Mouse (Mus musculus): ENCODE data around the gene Dnal1. TPM values are rescaled to one million over a fixed set of nuclear protein-coding genes. Genes with fewer than 3 reads are reported as not detected.

Gene Dnal1
- polyA plus RNA-seq, 1 experiment from 2014 or later, result 4.0 TPM

- no peak overlapping the region for H3K27ac ChIP-seq (ENCODE audit: low read length)
- H3K36me3 ChIP-seq (ENCODE audit: control insufficient read depth, insufficient read depth), result no peaks in the 10 kb centered on the region
- H3K4me3 ChIP-seq (ENCODE audit: low read length), result no peak overlapping the region
- no peak overlapping the region for H3K4me2 ChIP-seq (ENCODE audit: low read depth, low read length)
- H3K9me3 ChIP-seq (replicated peaks; ENCODE audit: control insufficient read depth, low read length), result no peaks in the 10 kb centered on the region
- no peak for ATAC-seq (replicated peaks; ENCODE audit: extremely low read depth, insufficient read depth, low FRiP score)
- H3K4me1 ChIP-seq (ENCODE audit: control insufficient read depth, insufficient read depth, low read length), result peaks cover 7% of the 10 kb centered on the region
- H3K9ac ChIP-seq (ENCODE audit: low read length), result no peak overlapping the region
- no peaks in the 10 kb centered on the region for H3K27me3 ChIP-seq (ENCODE audit: control insufficient read depth, insufficient read depth, low read length)
- 87% methylated on average over 4 of the region's 4 CpGs for WGBS
These were observed 3.4 kb upstream of the Dnal1 start for GRCm38 (mm10) chr12:84110814-84111213.

- Histone ChIP-seq H3K9ac (ENCODE audit: low read length) (peak overlapping the region; percentile 41; the same call in 1 of the 2 replicates), H3K4me3 (ENCODE audit: low read length) (peak overlapping the region; percentile 70)
These were observed 490 bp upstream of the Dnal1 start for GRCm38 (mm10) chr12:84113676-84114075.

GRCm38 (mm10) chr12:84119584-84119983 lies 5.4 kb downstream of the Dnal1 start:
- Histone ChIP-seq H3K4me3 (ENCODE audit: low read length) (no peak overlapping the region), H3K36me3 (ENCODE audit: control insufficient read depth, insufficient read depth) (no peaks in the 10 kb centered on the region), H3K4me1 (ENCODE audit: control insufficient read depth, insufficient read depth, low read length) (peaks cover 7% of the 10 kb centered on the region), H3K27ac (ENCODE audit: low read length) (no peak overlapping the region), H3K9me3 (replicated peaks; ENCODE audit: control insufficient read depth, low read length) (no peaks in the 10 kb centered on the region), H3K9ac (ENCODE audit: low read length) (no peak overlapping the region), H3K4me2 (ENCODE audit: low read depth, low read length) (no peak overlapping the region), H3K27me3 (ENCODE audit: control insufficient read depth, insufficient read depth, low read length) (no peaks in the 10 kb centered on the region)
- WGBS, result 92% methylated on average over 5 of the region's 5 CpGs
- ATAC-seq (replicated peaks; ENCODE audit: extremely low read depth, insufficient read depth, low FRiP score), result no peak

More at GRCm38 (mm10) chr12:84113676-84114075, 490 bp upstream of the Dnal1 start:
- no peak overlapping the region for H3K27ac ChIP-seq (ENCODE audit: low read length)
- WGBS, result 38% methylated on average over 6 of the region's 6 CpGs
- peaks cover 7% of the 10 kb centered on the region for H3K4me1 ChIP-seq (ENCODE audit: control insufficient read depth, insufficient read depth, low read length)
- H3K9me3 ChIP-seq (replicated peaks; ENCODE audit: control insufficient read depth, low read length), result no peaks in the 10 kb centered on the region
- H3K4me2 ChIP-seq (ENCODE audit: low read depth, low read length), result peak overlapping the region; percentile 85
- no peaks in the 10 kb centered on the region for H3K27me3 ChIP-seq (ENCODE audit: control insufficient read depth, insufficient read depth, low read length)
- no peaks in the 10 kb centered on the region for H3K36me3 ChIP-seq (ENCODE audit: control insufficient read depth, insufficient read depth)
- no peak for ATAC-seq (replicated peaks; ENCODE audit: extremely low read depth, insufficient read depth, low FRiP score)

GRCm38 (mm10) chr12:84125892-84126291 lies 11.7 kb downstream of the Dnal1 start:
- 73% methylated on average over 12 of the region's 12 CpGs for WGBS
- no peak for ATAC-seq (replicated peaks; ENCODE audit: extremely low read depth, insufficient read depth, low FRiP score)
- no peak overlapping the region for H3K4me2 ChIP-seq (ENCODE audit: low read depth, low read length)
- no peak overlapping the region for H3K9ac ChIP-seq (ENCODE audit: low read length)
- no peak overlapping the region for H3K27ac ChIP-seq (ENCODE audit: low read length)
- H3K36me3 ChIP-seq (ENCODE audit: control insufficient read depth, insufficient read depth), result no peaks in the 10 kb centered on the region
- H3K4me3 ChIP-seq (ENCODE audit: low read length), result no peak overlapping the region
- H3K9me3 ChIP-seq (replicated peaks; ENCODE audit: control insufficient read depth, low read length), result no peaks in the 10 kb centered on the region
- no peaks in the 10 kb centered on the region for H3K27me3 ChIP-seq (ENCODE audit: control insufficient read depth, insufficient read depth, low read length)
- no peaks in the 10 kb centered on the region for H3K4me1 ChIP-seq (ENCODE audit: control insufficient read depth, insufficient read depth, low read length)

GRCm38 (mm10) chr12:84126899-84127298 lies 12.7 kb downstream of the Dnal1 start:
- H3K27ac ChIP-seq (ENCODE audit: low read length), result no peak overlapping the region
- ATAC-seq (replicated peaks; ENCODE audit: extremely low read depth, insufficient read depth, low FRiP score), result no peak
- WGBS, result 66% methylated on average over 2 of the region's 2 CpGs
- no peaks in the 10 kb centered on the region for H3K4me1 ChIP-seq (ENCODE audit: control insufficient read depth, insufficient read depth, low read length)
- no peak overlapping the region for H3K4me2 ChIP-seq (ENCODE audit: low read depth, low read length)
- no peaks in the 10 kb centered on the region for H3K27me3 ChIP-seq (ENCODE audit: control insufficient read depth, insufficient read depth, low read length)
- peaks cover 3% of the 10 kb centered on the region; the same call in 1 of the 2 replicates for H3K36me3 ChIP-seq (ENCODE audit: control insufficient read depth, insufficient read depth)
- H3K9me3 ChIP-seq (replicated peaks; ENCODE audit: control insufficient read depth, low read length), result no peaks in the 10 kb centered on the region
- no peak overlapping the region for H3K4me3 ChIP-seq (ENCODE audit: low read length)
- H3K9ac ChIP-seq (ENCODE audit: low read length), result no peak overlapping the region

- ATAC-seq (replicated peaks; ENCODE audit: extremely low read depth, insufficient read depth, low FRiP score), result no peak
- no peak overlapping the region for H3K9ac ChIP-seq (ENCODE audit: low read length)
- H3K4me1 ChIP-seq (ENCODE audit: control insufficient read depth, insufficient read depth, low read length), result no peaks in the 10 kb centered on the region
- H3K36me3 ChIP-seq (ENCODE audit: control insufficient read depth, insufficient read depth), result peaks cover 9% of the 10 kb centered on the region; the same call in 1 of the 2 replicates
- 80% methylated on average over 6 of the region's 6 CpGs for WGBS
- H3K4me2 ChIP-seq (ENCODE audit: low read depth, low read length), result no peak overlapping the region
- H3K4me3 ChIP-seq (ENCODE audit: low read length), result no peak overlapping the region
- H3K27me3 ChIP-seq (ENCODE audit: control insufficient read depth, insufficient read depth, low read length), result no peaks in the 10 kb centered on the region
- no peaks in the 10 kb centered on the region for H3K9me3 ChIP-seq (replicated peaks; ENCODE audit: control insufficient read depth, low read length)
- H3K27ac ChIP-seq (ENCODE audit: low read length), result no peak overlapping the region
These were observed 14.4 kb downstream of the Dnal1 start for GRCm38 (mm10) chr12:84128576-84128975.

- Histone ChIP-seq H3K27ac (ENCODE audit: low read length) (no peak overlapping the region), H3K9me3 (replicated peaks; ENCODE audit: control insufficient read depth, low read length) (no peaks in the 10 kb centered on the region), H3K4me1 (ENCODE audit: control insufficient read depth, insufficient read depth, low read length) (no peaks in the 10 kb centered on the region), H3K4me2 (ENCODE audit: low read depth, low read length) (no peak overlapping the region), H3K9ac (ENCODE audit: low read length) (no peak overlapping the region), H3K36me3 (ENCODE audit: control insufficient read depth, insufficient read depth) (peaks cover 9% of the 10 kb centered on the region; the same call in 1 of the 2 replicates), H3K4me3 (ENCODE audit: low read length) (no peak overlapping the region), H3K27me3 (ENCODE audit: control insufficient read depth, insufficient read depth, low read length) (no peaks in the 10 kb centered on the region)
- no peak for ATAC-seq (replicated peaks; ENCODE audit: extremely low read depth, insufficient read depth, low FRiP score)
- WGBS, result 87% methylated on average over 8 of the region's 8 CpGs
These were observed 15.8 kb downstream of the Dnal1 start for GRCm38 (mm10) chr12:84129931-84130330.

- WGBS, result 71% methylated on average over 3 of the region's 3 CpGs
- H3K27ac ChIP-seq (ENCODE audit: low read length), result no peak overlapping the region
- no peak overlapping the region for H3K9ac ChIP-seq (ENCODE audit: low read length)
- H3K9me3 ChIP-seq (replicated peaks; ENCODE audit: control insufficient read depth, low read length), result no peaks in the 10 kb centered on the region
- ATAC-seq (replicated peaks; ENCODE audit: extremely low read depth, insufficient read depth, low FRiP score), result no peak
- H3K4me3 ChIP-seq (ENCODE audit: low read length), result no peak overlapping the region
- no peaks in the 10 kb centered on the region for H3K27me3 ChIP-seq (ENCODE audit: control insufficient read depth, insufficient read depth, low read length)
- H3K4me1 ChIP-seq (ENCODE audit: control insufficient read depth, insufficient read depth, low read length), result no peaks in the 10 kb centered on the region
- H3K4me2 ChIP-seq (ENCODE audit: low read depth, low read length), result no peak overlapping the region
- peaks cover 12% of the 10 kb centered on the region for H3K36me3 ChIP-seq (ENCODE audit: control insufficient read depth, insufficient read depth)
These were observed 18.1 kb downstream of the Dnal1 start for GRCm38 (mm10) chr12:84132265-84132664.

GRCm38 (mm10) chr12:84137131-84137530 lies 23.0 kb downstream of the Dnal1 start:
- Histone ChIP-seq H3K9ac (ENCODE audit: low read length) (no peak overlapping the region), H3K4me3 (ENCODE audit: low read length) (no peak overlapping the region), H3K9me3 (replicated peaks; ENCODE audit: control insufficient read depth, low read length) (no peaks in the 10 kb centered on the region), H3K27ac (ENCODE audit: low read length) (no peak overlapping the region), H3K4me1 (ENCODE audit: control insufficient read depth, insufficient read depth, low read length) (no peaks in the 10 kb centered on the region), H3K27me3 (ENCODE audit: control insufficient read depth, insufficient read depth, low read length) (no peaks in the 10 kb centered on the region), H3K4me2 (ENCODE audit: low read depth, low read length) (no peak overlapping the region), H3K36me3 (ENCODE audit: control insufficient read depth, insufficient read depth) (peaks cover 7% of the 10 kb centered on the region)
- WGBS, result 85% methylated on average over 7 of the region's 7 CpGs
- no peak for ATAC-seq (replicated peaks; ENCODE audit: extremely low read depth, insufficient read depth, low FRiP score)
